Mouse (Mus musculus): ENCODE results near the gene Itga8. TPM values are rescaled to one million over a fixed set of nuclear protein-coding genes. Genes with fewer than 3 reads are reported as not detected.

The Itga8 gene
- 8.5 TPM for polyA plus RNA-seq (2014; fragmentation: Illumina TruSeq; extraction: RNeasy Lipid Tissue Mini Kit (QIAGEN cat#74804); ENCODE audit: low read depth, low replicate concordance)

DNA sequence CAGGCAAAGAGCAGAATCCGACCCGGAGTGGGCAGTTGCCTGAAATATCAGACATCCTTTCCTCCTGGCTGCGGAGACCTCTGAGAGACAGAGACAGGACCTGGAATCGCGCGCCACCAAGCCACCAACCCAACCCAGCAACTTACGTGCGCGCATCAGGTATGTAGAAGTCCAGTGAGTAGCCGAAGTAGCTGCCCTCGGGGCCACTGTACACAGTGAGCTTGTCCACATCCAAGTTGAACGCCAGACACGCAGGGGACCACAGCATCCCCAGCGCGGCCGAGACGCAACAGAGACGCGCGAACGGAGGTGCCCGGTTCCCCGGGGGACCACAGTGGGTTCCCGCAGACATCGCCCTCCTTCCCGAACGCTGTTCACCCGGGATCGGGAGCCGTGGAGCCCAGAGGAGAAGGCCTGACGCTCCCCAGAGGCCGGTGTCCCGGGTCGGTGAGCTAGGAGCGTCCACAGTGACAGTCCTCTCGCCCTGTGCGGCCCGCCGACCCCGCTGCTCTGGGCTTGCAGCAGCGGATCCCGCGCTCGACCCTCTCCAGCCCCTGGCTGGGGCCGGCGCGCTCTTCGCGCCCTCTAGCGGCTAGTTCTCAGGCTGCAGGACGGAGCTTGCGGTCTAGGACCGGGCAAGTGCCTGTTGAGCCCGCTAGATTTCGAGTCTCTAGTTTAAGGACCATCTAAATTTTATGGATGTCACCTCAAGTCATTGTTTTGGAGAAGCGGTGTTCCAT is at the start of gene Itga8:
Gene Itga8 (minus strand): TSS at position 492 of the 740 bp plus-strand sequence.

Other genes starting within 250 kb of the Itga8 start
- 26.0 TPM for gene Mindy3, start 117.5 kb upstream of the Itga8 start, polyA plus RNA-seq (2014; fragmentation: Illumina TruSeq; extraction: RNeasy Lipid Tissue Mini Kit (QIAGEN cat#74804); ENCODE audit: low read depth, low replicate concordance)